Mouse (Mus musculus): ENCODE measurements at regions not wholly inside any gene's neighbourhood (a gene's known extent, or its start where the extent isn't known, plus 50 kb on each side); places are given as distances from the start of the nearest gene placed in this dataset.

GRCm38 (mm10) chr10:6686081-6686474, 72.2 kb upstream of the Oprm1 start:
- Histone ChIP-seq H3K9ac (replicated peaks; ENCODE audit: low read depth, low read length) (no peak overlapping the region), H3K36me3 (ENCODE audit: control insufficient read depth, insufficient read depth, low read length) (no peaks in the 10 kb centered on the region), H3K27me3 (ENCODE audit: control insufficient read depth, insufficient read depth, low read length) (no peaks in the 10 kb centered on the region), H3K27ac (ENCODE audit: low read depth, low read length) (no peak overlapping the region), H3K4me2 (ENCODE audit: low read depth, low read length) (no peak overlapping the region), H3K9me3 (ENCODE audit: control insufficient read depth, low read length) (no peaks in the 10 kb centered on the region), H3K4me1 (ENCODE audit: control insufficient read depth, insufficient read depth, low read length) (no peaks in the 10 kb centered on the region), H3K4me3 (ENCODE audit: low read depth, low read length) (no peak overlapping the region)
- 79% methylated on average over 1 of the region's 1 CpGs for WGBS
- ATAC-seq (ENCODE audit: low read depth) = no peak

All from neural tube, embryonic 14.5 days (tissue).